Mouse (Mus musculus) right cerebral cortex, postnatal 25 days (tissue): ENCODE data around the gene Slpi.
A peak's percentile ranks its signal among the peaks of the same experiment; 100 is the strongest.
"Not testable (repeated sequence)": the region's sequence is repeated elsewhere in the genome, so short reads cannot be mapped to it uniquely, and the experiment has no call there.

Source experiments
- DNase-seq: peaks from one replicate; pipeline ENCODE4 v3.0.0; 2022

The Slpi gene

GRCm38 (mm10) chr2:164373187-164373586, 15.7 kb downstream of the Slpi start:
- DNase-seq: no peak

- no peak for DNase-seq
Observed at GRCm38 (mm10) chr2:164372408-164373053, 16.4 kb downstream of the Slpi start.

- no peak for DNase-seq
Observed at GRCm38 (mm10) chr2:164371371-164371770, 17.5 kb downstream of the Slpi start.

- no peak for DNase-seq
Observed at GRCm38 (mm10) chr2:164368620-164369105, 20.2 kb downstream of the Slpi start.

- no peak for DNase-seq
Observed at GRCm38 (mm10) chr2:164366947-164367346, 21.9 kb downstream of the Slpi start.

- no peak for DNase-seq
Observed at GRCm38 (mm10) chr2:164360974-164361657, 27.8 kb downstream of the Slpi start.

- no peak for DNase-seq
Observed at GRCm38 (mm10) chr2:164359668-164360067, 29.2 kb downstream of the Slpi start.

GRCm38 (mm10) chr2:164359031-164359430, 29.9 kb downstream of the Slpi start:
- no peak for DNase-seq

- DNase-seq: no peak
Observed at GRCm38 (mm10) chr2:164358373-164358772, 30.5 kb downstream of the Slpi start.

- no peak for DNase-seq
Observed at GRCm38 (mm10) chr2:164356177-164356967, 32.5 kb downstream of the Slpi start.

GRCm38 (mm10) chr2:164353356-164353755, 35.5 kb downstream of the Slpi start:
- no peak for DNase-seq

- no peak for DNase-seq
Observed at GRCm38 (mm10) chr2:164352697-164353096, 36.2 kb downstream of the Slpi start.

- DNase-seq: no peak
Observed at GRCm38 (mm10) chr2:164348980-164349379, 39.9 kb downstream of the Slpi start.

- DNase-seq: not testable (repeated sequence)
Observed at GRCm38 (mm10) chr2:164347697-164348096, 41.2 kb downstream of the Slpi start.

GRCm38 (mm10) chr2:164343732-164344131, 45.2 kb downstream of the Slpi start:
- not testable (repeated sequence) for DNase-seq

GRCm38 (mm10) chr2:164332440-164332839, 56.5 kb downstream of the Slpi start, which contains the start of gene Svs5:
TSS of gene Svs5 (plus strand) at chr2:164332740.
- not testable (repeated sequence) for DNase-seq

- DNase-seq: no peak
Observed at GRCm38 (mm10) chr2:164320983-164321382, 67.9 kb downstream of the Slpi start.

GRCm38 (mm10) chr2:164316451-164316850, 72.4 kb downstream of the Slpi start, which contains the start of gene Svs6:
TSS of gene Svs6 (plus strand) at chr2:164316751.
- not testable (repeated sequence) for DNase-seq

GRCm38 (mm10) chr2:164315460-164315859, 73.4 kb downstream of the Slpi start:
- DNase-seq: not testable (repeated sequence)

GRCm38 (mm10) chr2:164312599-164312998, 76.3 kb downstream of the Slpi start:
- peak; percentile 11 for DNase-seq
